Mouse (Mus musculus) intestine, embryonic 14.5 days (tissue): ENCODE data around the gene Tm2d1. TPM values are rescaled to one million over a fixed set of nuclear protein-coding genes. Genes with fewer than 3 reads are reported as not detected.

ENCODE experiments used
- polyA plus RNA-seq: library from polyadenylated mRNA; unstranded; fragments of >200 nt; fragmentation: Nextera tagmentation; extraction: Ambion mirVana; gene quantifications from 2 replicates; pipeline ENCODE4 v1.2.1, GENCODE M21; 2014

Tm2d1 gene
- polyA plus RNA-seq, 1 experiment from 2014 or later, result 77.9 TPM

Other genes with a start within 250 kb of the Tm2d1 start
- gene Patj, start 12.5 kb upstream of the Tm2d1 start, polyA plus RNA-seq, result 19.7 and 23.0 TPM in 2 replicates